Mouse (Mus musculus) lung, postnatal 0 days (tissue): Measurements from ENCODE around the gene Fam104a. TPM values are rescaled to one million over a fixed set of nuclear protein-coding genes. Genes with fewer than 3 reads are reported as not detected.

Experiments used
- ATAC-seq: fragments of 200-750 bp; cut with Nextera tagmentation; 2 replicates; pipeline ENCODE4 v1.8.0; 2017; ENCODE audit warnings: moderate library complexity
- DNase-seq: peaks from one replicate; pipeline ENCODE4 v3.0.0-alpha.2; 2016; ENCODE audit warnings: low spot score
- H3K27ac ChIP-seq: fragments of 300-500 bp; sonication (generic); 2 replicates; pipeline ENCODE4 v1.5.1; 2014; ENCODE audit warnings: antibody characterized with exemption, mild to moderate bottlenecking, low read length, mixed read lengths
- H3K27me3 ChIP-seq: fragments of 300-500 bp; sonication (generic); replicated peaks from 2 replicates; pipeline ENCODE4 v1.6.1; 2014; ENCODE audit warnings: low read length, mixed read lengths; ENCODE audit not compliant: insufficient read depth
- H3K36me3 ChIP-seq: fragments of 300-500 bp; sonication (generic); 2 replicates; pipeline ENCODE4 v1.6.1; 2014; ENCODE audit warnings: low read length, mixed read lengths; ENCODE audit not compliant: insufficient read depth
- H3K4me1 ChIP-seq: fragments of 300-500 bp; sonication (generic); 2 replicates; pipeline ENCODE4 v1.6.1; 2014; ENCODE audit warnings: antibody characterized with exemption, low read depth, low read length, mixed read lengths; ENCODE audit not compliant: insufficient read depth
- H3K4me2 ChIP-seq: fragments of 300-500 bp; sonication (generic); replicated peaks from 2 replicates; pipeline ENCODE4 v1.6.1; 2014; ENCODE audit warnings: low read depth, mild to moderate bottlenecking, low read length, moderate library complexity, mixed read lengths
- H3K4me3 ChIP-seq: fragments of 300-500 bp; sonication (generic); 2 replicates; pipeline ENCODE4 v1.5.1; 2014; ENCODE audit warnings: low read depth, low read length
- H3K9ac ChIP-seq: fragments of 300-500 bp; sonication (generic); replicated peaks from 2 replicates; pipeline ENCODE4 v1.6.1; 2014; ENCODE audit warnings: low read depth, mild to moderate bottlenecking
- H3K9me3 ChIP-seq: fragments of 300-500 bp; sonication (generic); 2 replicates; pipeline ENCODE4 v1.6.1; 2016; ENCODE audit warnings: low read length, mixed read lengths
- CTCF ChIP-seq: IDR thresholded peaks from 2 replicates; pipeline ENCODE4 v1.5.1; 2016; ENCODE audit warnings: antibody characterized with exemption, mild to moderate bottlenecking
- EP300 ChIP-seq: IDR thresholded peaks from 2 replicates; pipeline ENCODE4 v1.6.1; 2016; ENCODE audit warnings: antibody characterized with exemption, mild to moderate bottlenecking, control low read depth
- WGBS: fragments of 180-500 bp; shearing (Covaris S2); extraction: QIAGEN DNeasy Blood & Tissue Kit; methylation state at CpG from one replicate; pipeline ENCODE4 v1.1.7; 2014; 5-methylcytosine and 5-hydroxymethylcytosine counted together
- polyA plus RNA-seq: library from polyadenylated mRNA; unstranded; fragments of >200 nt; fragmentation: Nextera tagmentation; extraction: Ambion mirVana; gene quantifications from 2 replicates; pipeline ENCODE4 v1.2.1, GENCODE M21; 2015

Fam104a gene
- polyA plus RNA-seq, 1 experiment from 2014 or later = 44.1 TPM

DNA sequence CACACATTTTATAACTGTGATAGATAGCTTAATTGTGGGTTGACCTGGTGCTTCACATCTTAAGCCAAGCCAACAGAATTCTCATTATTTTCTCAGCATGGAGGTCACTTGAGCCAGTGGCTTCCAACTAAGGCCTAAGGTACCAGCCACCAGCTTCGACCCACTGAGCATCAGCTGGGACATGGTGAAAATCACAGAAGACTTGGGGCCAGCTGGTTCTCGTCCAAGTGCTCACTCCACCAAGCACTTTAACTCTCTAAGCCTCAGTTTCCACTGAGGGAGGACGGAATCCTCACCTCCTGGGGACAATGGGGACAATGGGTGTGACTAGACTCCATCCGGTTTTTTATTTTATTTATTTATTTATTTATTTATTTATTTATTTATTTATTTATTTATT lies 61.9 kb downstream of the Fam104a start:
- H3K27me3 ChIP-seq = peaks cover 10% of the 10 kb centered on the region
- no peak overlapping the region for H3K4me3 ChIP-seq
- ATAC-seq = no peak
- H3K4me2 ChIP-seq = no peak overlapping the region
- no peak overlapping the region for H3K27ac ChIP-seq
- H3K36me3 ChIP-seq = no peaks in the 10 kb centered on the region
- no peak overlapping the region for H3K9ac ChIP-seq
- no peaks in the 10 kb centered on the region for H3K9me3 ChIP-seq
- WGBS = 85% methylated on average over 4 of the region's 4 CpGs
- TF ChIP-seq CTCF (no peak), EP300 (no peak)
- peaks cover 14% of the 10 kb centered on the region; the same call in 1 of the 2 replicates for H3K4me1 ChIP-seq
- DNase-seq = no peak

DNA sequence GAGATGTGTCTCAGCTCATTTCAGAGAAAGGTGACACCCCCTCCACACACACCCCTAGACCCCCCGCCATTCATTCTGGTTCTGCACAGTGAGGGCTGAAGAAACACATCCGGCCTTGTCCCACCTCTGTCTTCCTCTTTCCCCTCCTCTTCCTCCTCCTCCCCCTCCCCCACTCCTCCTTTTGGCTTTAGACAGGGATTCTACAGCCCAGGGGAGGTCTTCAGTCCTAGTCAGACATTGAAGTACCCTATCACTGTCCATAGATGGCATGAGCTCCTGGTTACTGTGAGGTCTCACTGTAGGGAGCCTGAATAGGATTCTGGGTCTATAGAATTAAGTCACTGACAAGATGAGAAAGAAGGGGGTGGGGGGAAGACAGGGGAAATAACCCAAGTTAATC lies 63.0 kb downstream of the Fam104a start:
- no peaks in the 10 kb centered on the region for H3K36me3 ChIP-seq
- no peak overlapping the region for H3K9ac ChIP-seq
- no peak for TF ChIP-seq CTCF
- TF ChIP-seq EP300 = no peak
- H3K4me2 ChIP-seq = no peak overlapping the region
- H3K9me3 ChIP-seq = no peaks in the 10 kb centered on the region
- DNase-seq (no peak), ATAC-seq (no peak)
- WGBS = 59% methylated on average over 2 of the region's 2 CpGs
- H3K4me1 ChIP-seq = peaks cover 14% of the 10 kb centered on the region; the same call in 1 of the 2 replicates
- no peak overlapping the region for H3K27ac ChIP-seq
- H3K27me3 ChIP-seq = peaks cover 10% of the 10 kb centered on the region
- no peak overlapping the region for H3K4me3 ChIP-seq

DNA sequence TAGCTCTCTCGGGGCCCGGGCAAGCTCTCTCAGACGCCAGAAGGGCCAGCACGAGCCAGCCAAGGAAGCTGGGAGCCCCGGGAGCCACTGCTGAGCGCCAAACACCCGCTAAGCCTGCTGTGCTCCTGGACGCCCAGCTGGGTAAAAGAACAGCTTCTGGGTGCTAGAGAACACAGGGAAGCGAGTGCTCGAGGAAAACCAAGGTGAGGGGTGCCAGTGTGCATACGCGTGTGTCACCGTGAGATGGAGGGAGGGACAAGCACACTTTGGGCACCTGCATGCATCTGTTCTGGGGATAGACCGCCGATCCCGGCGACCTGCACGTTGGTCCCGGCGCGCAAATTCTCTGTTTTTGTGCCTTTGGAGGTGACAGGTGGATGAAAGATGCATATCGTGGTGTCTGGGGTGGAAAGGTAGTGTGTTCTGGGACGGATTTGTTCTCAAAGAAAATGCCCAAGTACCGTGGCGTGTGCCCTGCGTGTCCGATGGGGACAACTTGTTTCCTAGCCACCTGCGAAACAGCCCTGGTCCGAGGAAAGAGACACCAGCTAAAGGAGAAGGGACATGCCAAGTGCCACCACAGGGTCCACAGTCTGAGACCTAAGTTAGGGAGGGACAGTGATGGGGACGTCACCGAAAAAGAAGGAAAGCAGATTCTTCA lies 64.4 kb downstream of the Fam104a start:
- no peak overlapping the region for H3K27ac ChIP-seq
- H3K4me2 ChIP-seq = peak overlapping the region; percentile 66
- 3% methylated on average over 30 of the region's 31 CpGs for WGBS
- H3K27me3 ChIP-seq = peaks cover 10% of the 10 kb centered on the region
- H3K4me1 ChIP-seq = peaks cover 14% of the 10 kb centered on the region; the same call in 1 of the 2 replicates
- no peaks in the 10 kb centered on the region for H3K9me3 ChIP-seq
- ATAC-seq (no peak), DNase-seq (no peak)
- H3K9ac ChIP-seq = no peak overlapping the region
- H3K36me3 ChIP-seq = no peaks in the 10 kb centered on the region
- H3K4me3 ChIP-seq = peak overlapping the region; percentile 38
- TF ChIP-seq CTCF = no peak
- TF ChIP-seq EP300 = no peak

- H3K9me3 ChIP-seq = no peaks in the 10 kb centered on the region
- 1% methylated on average over 49 of the region's 54 CpGs for WGBS
- peak; percentile 80 for ATAC-seq
- peaks cover 14% of the 10 kb centered on the region; the same call in 1 of the 2 replicates for H3K4me1 ChIP-seq
- DNase-seq = peak; percentile 54
- peaks cover 10% of the 10 kb centered on the region for H3K27me3 ChIP-seq
- no peak within 1 kb of the TSS for H3K9ac ChIP-seq
- no peaks in the 10 kb centered on the region for H3K36me3 ChIP-seq
- H3K27ac ChIP-seq = no peak within 1 kb of the TSS
- peak within 1 kb of the TSS; percentile 38 for H3K4me3 ChIP-seq
- TF ChIP-seq CTCF (peak; percentile 12; the same call in 1 of the 2 replicates), EP300 (no peak)
- H3K4me2 ChIP-seq = peak within 1 kb of the TSS; percentile 66
These were observed 65.1 kb downstream of the Fam104a start, which contains the start of gene Sstr2 for GRCm38 (mm10) chr11:113618672-113619419. Gene Sstr2 (plus strand): TSS chr11:113619342.

DNA sequence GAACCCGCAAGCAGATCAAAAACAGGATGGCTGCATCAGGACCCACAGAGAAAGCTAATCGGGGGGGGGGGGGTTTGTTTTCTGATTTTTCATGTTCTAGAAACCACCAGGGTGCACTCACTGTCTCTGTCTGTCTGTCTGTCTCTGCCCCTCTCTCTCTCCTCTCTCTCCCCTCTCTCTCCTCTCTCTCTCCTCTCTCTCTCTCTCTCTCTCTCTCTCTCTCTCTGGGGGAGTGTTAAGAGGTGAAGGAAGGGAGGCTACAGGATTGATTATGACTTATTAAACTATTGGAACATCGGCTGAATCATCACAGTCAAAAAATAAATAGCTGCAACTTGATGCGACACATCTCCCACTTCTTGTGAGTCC lies 65.7 kb downstream of the Fam104a start:
- Histone ChIP-seq H3K4me1 (peaks cover 14% of the 10 kb centered on the region; the same call in 1 of the 2 replicates), H3K4me3 (0 out of 2 replicates have a peak overlapping the region, but pooled peaks have one; percentile 38)

DNA sequence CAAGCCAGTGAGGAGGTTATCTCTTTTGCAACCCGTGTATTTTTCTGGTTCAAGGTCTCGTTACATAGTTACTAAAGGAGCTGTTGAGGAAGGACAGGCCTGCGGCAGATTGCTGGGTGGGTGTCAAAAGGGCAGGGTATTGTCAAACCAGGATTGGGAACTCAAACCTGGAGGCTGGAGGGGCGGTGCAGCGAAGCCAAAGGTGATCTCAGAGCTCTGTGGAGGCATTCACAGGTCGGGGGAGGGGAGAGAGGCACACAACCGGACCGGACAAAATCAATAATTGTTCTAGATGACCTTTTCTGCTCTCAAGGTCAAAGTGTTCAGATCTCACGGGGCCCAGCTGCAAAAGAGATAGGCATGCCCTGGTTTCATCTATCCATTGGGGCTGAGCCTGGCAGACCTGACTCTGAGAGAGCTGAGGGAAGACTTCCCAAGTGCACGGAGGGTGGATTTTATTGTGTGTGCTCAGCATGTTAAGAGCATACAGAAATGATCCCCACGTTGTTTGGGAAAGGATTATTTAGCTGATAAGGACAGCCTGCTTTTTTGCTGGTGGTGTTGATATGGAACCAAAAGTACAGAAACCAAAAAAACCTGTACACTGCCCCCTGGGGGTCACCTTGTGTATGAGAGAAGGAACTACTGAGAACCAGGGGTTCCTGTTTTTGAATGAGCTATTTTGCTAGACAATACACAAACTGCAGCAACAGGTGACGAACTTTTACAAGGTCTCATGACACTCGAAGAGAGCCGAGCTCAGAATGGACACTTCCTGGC lies 66.6 kb downstream of the Fam104a start:
- Histone ChIP-seq H3K9me3 (no peaks in the 10 kb centered on the region), H3K4me3 (no peak overlapping the region), H3K27ac (no peak overlapping the region), H3K9ac (no peak overlapping the region), H3K36me3 (no peaks in the 10 kb centered on the region), H3K4me1 (peaks cover 14% of the 10 kb centered on the region; the same call in 1 of the 2 replicates), H3K27me3 (peaks cover 10% of the 10 kb centered on the region), H3K4me2 (no peak overlapping the region)
- DNase-seq (peak; percentile 73), ATAC-seq (no peak)
- WGBS = 40% methylated on average over 14 of the region's 14 CpGs
- TF ChIP-seq CTCF (peak; percentile 64), EP300 (no peak)

More for the DNA sequence above, 65.7 kb downstream of the Fam104a start:
- no peak for DNase-seq
- 16% methylated on average over 4 of the region's 4 CpGs for WGBS
- H3K27ac ChIP-seq = no peak overlapping the region
- H3K36me3 ChIP-seq = no peaks in the 10 kb centered on the region
- H3K9me3 ChIP-seq = no peaks in the 10 kb centered on the region
- no peak for TF ChIP-seq CTCF
- TF ChIP-seq EP300 = no peak
- H3K4me2 ChIP-seq = peak overlapping the region; percentile 66; the same call in 1 of the 2 replicates
- H3K27me3 ChIP-seq = peaks cover 10% of the 10 kb centered on the region
- no peak for ATAC-seq
- H3K9ac ChIP-seq = no peak overlapping the region
